Mouse (Mus musculus): ENCODE results near the gene Gpr156.
A peak's percentile ranks its signal among the peaks of the same experiment; 100 is the strongest.

GRCm38 (mm10) chr16:37867791-37868505 lies 48.3 kb upstream of the Gpr156 start, which contains the start of gene Lrrc58:
- TF ChIP-seq POLR2A (IDR thresholded peaks at IDR 0.05; ENCODE audit: borderline replicate concordance, extremely low read depth, low read depth, low read length): peak; percentile 45; the same call in 1 of the 2 replicates
- no peak for TF ChIP-seq CTCF (IDR thresholded peaks at IDR 0.05; ENCODE audit: insufficient read depth, low read length)
